8 mouse cellular contexts compared by ENCODE assay signal in the genomic region with DNA sequence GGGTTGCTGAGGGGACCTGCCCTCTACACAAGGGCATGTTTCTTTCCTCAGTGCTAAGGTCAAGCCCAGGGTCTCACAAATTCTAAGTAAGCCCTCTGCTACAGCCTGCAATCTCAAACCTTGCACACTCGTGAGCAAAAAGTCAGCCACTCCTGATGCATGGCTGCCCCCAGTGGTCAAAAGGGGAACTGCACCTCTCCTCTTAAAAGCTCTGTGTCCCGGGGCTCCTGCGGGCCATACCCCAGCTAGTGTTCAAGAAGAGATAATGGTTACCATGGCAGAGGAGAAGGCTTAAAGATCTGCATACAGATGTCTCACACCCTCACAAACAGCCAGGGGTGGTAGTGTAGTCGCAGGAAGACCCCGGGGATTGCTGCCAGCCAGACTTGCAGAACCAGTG. TPM values are rescaled to one million over a fixed set of nuclear protein-coding genes. Genes with fewer than 3 reads are reported as not detected.
A peak's percentile ranks its signal among the peaks of the same experiment; 100 is the strongest.
DNase-seq lines count a peak whose midpoint lies in the region; ATAC-seq lines count a peak whose summit lies in the region.

No protein-coding gene starts in this region.

- H3K4me3 ChIP-seq in forebrain, embryonic 10.5 days: no peak overlapping the region
- no peak overlapping the region for H3K4me3 ChIP-seq in forebrain, embryonic 16.5 days (replicated peaks; ENCODE audit: low read length)
- no peak overlapping the region for H3K4me3 ChIP-seq in limb, embryonic 11.5 days (ENCODE audit: low read depth, low read length)
- H3K4me3 ChIP-seq in midbrain, embryonic 16.5 days (ENCODE audit: low read depth, low read length): no peak overlapping the region

- H3K36me3 ChIP-seq in forebrain, embryonic 10.5 days (replicated peaks): no peaks in the 10 kb centered on the region
- no peaks in the 10 kb centered on the region for H3K36me3 ChIP-seq in forebrain, embryonic 16.5 days (ENCODE audit: control insufficient read depth, insufficient read depth)
- H3K36me3 ChIP-seq in limb, embryonic 11.5 days (ENCODE audit: control insufficient read depth, insufficient read depth, low read length): no peaks in the 10 kb centered on the region
- no peaks in the 10 kb centered on the region for H3K36me3 ChIP-seq in midbrain, embryonic 16.5 days (ENCODE audit: control insufficient read depth, insufficient read depth, low read length)

- peak; percentile 78 for DNase-seq in forebrain, embryonic 10.5 days (ENCODE audit: extremely low spot score, low spot score)
- peak; percentile 80 to 91 for DNase-seq in cerebellum, adult 18-20 months
- DNase-seq in frontal cortex, postnatal 36 days (ENCODE audit: low spot score in 2 of 2): peak; percentile 70 to 75
- DNase-seq in induced T-regulatory cell, adult 2 months (ENCODE audit: low read depth): peak; percentile 64
- peak; percentile 93 for DNase-seq in limb, embryonic 11.5 days (ENCODE audit: low spot score)
- DNase-seq in spleen, postnatal 4 days (ENCODE audit: low spot score in 2 of 2): peak; percentile 65 to 86

- no peak overlapping the region for H3K4me2 ChIP-seq in forebrain, embryonic 16.5 days (ENCODE audit: low read length)
- no peak overlapping the region for H3K4me2 ChIP-seq in limb, embryonic 11.5 days (ENCODE audit: low read depth, severe bottlenecking)
- H3K4me2 ChIP-seq in midbrain, embryonic 16.5 days (ENCODE audit: low read length): no peak overlapping the region

- H3K9ac ChIP-seq in forebrain, embryonic 16.5 days (replicated peaks; ENCODE audit: low read depth, low read length): no peak overlapping the region
- no peak overlapping the region for H3K9ac ChIP-seq in limb, embryonic 11.5 days (ENCODE audit: low read length)
- no peak overlapping the region for H3K9ac ChIP-seq in midbrain, embryonic 16.5 days (ENCODE audit: low read depth, low read length)

- WGBS in forebrain, embryonic 10.5 days: 11% methylated on average over 5 of the region's 5 CpGs
- WGBS in forebrain, embryonic 16.5 days: 5% methylated on average over 5 of the region's 5 CpGs
- WGBS in limb, embryonic 11.5 days: 11% methylated on average over 5 of the region's 5 CpGs
- 5% methylated on average over 5 of the region's 5 CpGs for WGBS in midbrain, embryonic 16.5 days

- 0 out of 2 replicates have a peak, but pooled peaks cover 5% of the 10 kb centered on the region for H3K27me3 ChIP-seq in forebrain, embryonic 10.5 days (ENCODE audit: poor library complexity, severe bottlenecking)
- no peaks in the 10 kb centered on the region for H3K27me3 ChIP-seq in forebrain, embryonic 16.5 days (replicated peaks; ENCODE audit: control insufficient read depth, insufficient read depth, low read length)
- no peaks in the 10 kb centered on the region for H3K27me3 ChIP-seq in limb, embryonic 11.5 days (ENCODE audit: control insufficient read depth, insufficient read depth, low read length)
- H3K27me3 ChIP-seq in midbrain, embryonic 16.5 days (ENCODE audit: control insufficient read depth, insufficient read depth, low read depth, low read length): no peaks in the 10 kb centered on the region

- no peak; the same call in 1 of the 2 replicates for ATAC-seq in forebrain, embryonic 16.5 days
- ATAC-seq in limb, embryonic 11.5 days (ENCODE audit: insufficient number of reproducible peaks, low FRiP score, low TSS enrichment, low read depth): no peak
- 0 out of 2 replicates have a peak, but pooled peaks have one; percentile 12 for ATAC-seq in midbrain, embryonic 16.5 days

- H3K9me3 ChIP-seq in forebrain, embryonic 10.5 days: no peaks in the 10 kb centered on the region
- H3K9me3 ChIP-seq in forebrain, embryonic 16.5 days (ENCODE audit: control insufficient read depth, low read length): no peaks in the 10 kb centered on the region
- no peaks in the 10 kb centered on the region for H3K9me3 ChIP-seq in limb, embryonic 11.5 days (ENCODE audit: control insufficient read depth, low read length)
- no peaks in the 10 kb centered on the region for H3K9me3 ChIP-seq in midbrain, embryonic 16.5 days (replicated peaks; ENCODE audit: control insufficient read depth, low read length, poor library complexity, severe bottlenecking)

- no peak overlapping the region for H3K27ac ChIP-seq in forebrain, embryonic 10.5 days
- H3K27ac ChIP-seq in forebrain, embryonic 16.5 days (ENCODE audit: low read length): no peak overlapping the region
- H3K27ac ChIP-seq in limb, embryonic 11.5 days (replicated peaks; ENCODE audit: low read depth, low read length): no peak overlapping the region
- H3K27ac ChIP-seq in midbrain, embryonic 16.5 days (ENCODE audit: low read length): no peak overlapping the region

- peaks cover 39% of the 10 kb centered on the region for H3K4me1 ChIP-seq in forebrain, embryonic 10.5 days
- H3K4me1 ChIP-seq in forebrain, embryonic 16.5 days (replicated peaks; ENCODE audit: control insufficient read depth, insufficient read depth, low read length): peaks cover 6% of the 10 kb centered on the region
- H3K4me1 ChIP-seq in limb, embryonic 11.5 days (ENCODE audit: control insufficient read depth, insufficient read depth, low read length): peaks cover 6% of the 10 kb centered on the region
- H3K4me1 ChIP-seq in midbrain, embryonic 16.5 days (ENCODE audit: control insufficient read depth, insufficient read depth, low read length): peaks cover 8% of the 10 kb centered on the region; the same call in 1 of the 2 replicates

RNA-seq across cellular contexts. Expression of a gene that starts 9.2 kb away (rescaled TPM):
- polyA plus RNA-seq in forebrain, embryonic 10.5 days (2016; fragmentation: Nextera tagmentation; extraction: Ambion mirVana): 11.4 and 11.8 TPM in 2 replicates
- 26.5 and 27.6 TPM in 2 replicates for polyA plus RNA-seq in forebrain, embryonic 16.5 days (2015; fragmentation: Nextera tagmentation; extraction: Ambion mirVana)
- 8.6 and 9.0 TPM in 2 replicates for polyA plus RNA-seq in limb, embryonic 11.5 days (2014; fragmentation: Nextera tagmentation; extraction: Ambion mirVana)
- polyA plus RNA-seq in midbrain, embryonic 16.5 days (2015; fragmentation: Nextera tagmentation; extraction: Ambion mirVana): 29.3 and 32.1 TPM in 2 replicates
